In genomic region chrX:12003106-12003505, GRCm38 (mm10) we compare ENCODE assay signal across 8 mouse cellular contexts.
A peak's percentile ranks its signal among the peaks of the same experiment; 100 is the strongest.
DNase-seq lines count a peak whose midpoint lies in the region; ATAC-seq and TF ChIP-seq lines count a peak whose summit lies in the region.

No protein-coding gene starts in this region.

- DNase-seq in midbrain, embryonic 14.5 days = no peak
- DNase-seq in limb, embryonic 14.5 days (ENCODE audit: low spot score) = no peak
- peak; percentile 52 to 68 for DNase-seq in thymus, postnatal 36 days
- no peak for DNase-seq in kidney, postnatal 10 days
- no peak for DNase-seq in urinary bladder, postnatal 25 days (ENCODE audit: low spot score)

- no peaks in the 10 kb centered on the region for H3K36me3 ChIP-seq in forebrain, embryonic 12.5 days (replicated peaks)
- no peaks in the 10 kb centered on the region for H3K36me3 ChIP-seq in forebrain, embryonic 16.5 days (ENCODE audit: control insufficient read depth, insufficient read depth)
- no peaks in the 10 kb centered on the region for H3K36me3 ChIP-seq in midbrain, embryonic 12.5 days
- no peaks in the 10 kb centered on the region for H3K36me3 ChIP-seq in midbrain, embryonic 14.5 days (ENCODE audit: control insufficient read depth, insufficient read depth, low read length)
- H3K36me3 ChIP-seq in limb, embryonic 14.5 days (ENCODE audit: control insufficient read depth, insufficient read depth, low read length) = no peaks in the 10 kb centered on the region

- H3K4me1 ChIP-seq in forebrain, embryonic 12.5 days = peaks cover 76% of the 10 kb centered on the region
- H3K4me1 ChIP-seq in forebrain, embryonic 16.5 days (replicated peaks; ENCODE audit: control insufficient read depth, insufficient read depth, low read length) = peaks cover 59% of the 10 kb centered on the region
- peaks cover 58% of the 10 kb centered on the region for H3K4me1 ChIP-seq in midbrain, embryonic 12.5 days
- H3K4me1 ChIP-seq in midbrain, embryonic 14.5 days (ENCODE audit: control insufficient read depth, insufficient read depth, low read length) = peaks cover 45% of the 10 kb centered on the region
- peaks cover 39% of the 10 kb centered on the region for H3K4me1 ChIP-seq in limb, embryonic 14.5 days (ENCODE audit: control insufficient read depth, insufficient read depth, low read length)

- no peak for TF ChIP-seq POLR2A in limb, embryonic 14.5 days (IDR thresholded peaks at IDR 0.05; ENCODE audit: borderline replicate concordance, extremely low read depth, insufficient read depth, insufficient read length)

- no peaks in the 10 kb centered on the region for H3K9me3 ChIP-seq in forebrain, embryonic 12.5 days
- H3K9me3 ChIP-seq in forebrain, embryonic 16.5 days (ENCODE audit: control insufficient read depth, low read length) = no peaks in the 10 kb centered on the region
- no peaks in the 10 kb centered on the region for H3K9me3 ChIP-seq in midbrain, embryonic 12.5 days
- H3K9me3 ChIP-seq in midbrain, embryonic 14.5 days (ENCODE audit: control insufficient read depth, low read length) = no peaks in the 10 kb centered on the region
- H3K9me3 ChIP-seq in limb, embryonic 14.5 days (ENCODE audit: control insufficient read depth, low read length) = no peaks in the 10 kb centered on the region

- peak overlapping the region; percentile 36; the same call in 1 of the 2 replicates for H3K27ac ChIP-seq in forebrain, embryonic 12.5 days
- no peak overlapping the region for H3K27ac ChIP-seq in forebrain, embryonic 16.5 days (ENCODE audit: low read length)
- H3K27ac ChIP-seq in midbrain, embryonic 12.5 days (replicated peaks) = 0 out of 2 replicates have a peak overlapping the region, but pooled peaks have one; percentile 20
- H3K27ac ChIP-seq in midbrain, embryonic 14.5 days (replicated peaks; ENCODE audit: low read depth, low read length) = no peak overlapping the region
- no peak overlapping the region for H3K27ac ChIP-seq in limb, embryonic 14.5 days (replicated peaks; ENCODE audit: low read depth, low read length)

- peaks cover 96% of the 10 kb centered on the region for H3K27me3 ChIP-seq in forebrain, embryonic 12.5 days
- peaks cover 6% of the 10 kb centered on the region; the same call in 1 of the 2 replicates for H3K27me3 ChIP-seq in forebrain, embryonic 16.5 days (replicated peaks; ENCODE audit: control insufficient read depth, insufficient read depth, low read length)
- H3K27me3 ChIP-seq in midbrain, embryonic 12.5 days = peaks cover 96% of the 10 kb centered on the region
- H3K27me3 ChIP-seq in midbrain, embryonic 14.5 days (ENCODE audit: control insufficient read depth, insufficient read depth, low read length) = peaks cover 14% of the 10 kb centered on the region
- peaks cover 31% of the 10 kb centered on the region for H3K27me3 ChIP-seq in limb, embryonic 14.5 days (ENCODE audit: control insufficient read depth, insufficient read depth, low read length)

- WGBS in forebrain, embryonic 12.5 days = 12% methylated on average over 9 of the region's 9 CpGs
- 17% methylated on average over 9 of the region's 9 CpGs for WGBS in forebrain, embryonic 16.5 days
- 5% methylated on average over 9 of the region's 9 CpGs for WGBS in midbrain, embryonic 12.5 days
- WGBS in midbrain, embryonic 14.5 days = 10% methylated on average over 9 of the region's 9 CpGs
- WGBS in limb, embryonic 14.5 days = 13% methylated on average over 9 of the region's 9 CpGs

- ATAC-seq in forebrain, embryonic 12.5 days (ENCODE audit: low FRiP score) = no peak
- no peak for ATAC-seq in forebrain, embryonic 16.5 days
- no peak for ATAC-seq in midbrain, embryonic 12.5 days (ENCODE audit: low FRiP score, low read depth)
- ATAC-seq in midbrain, embryonic 14.5 days (ENCODE audit: low FRiP score, low TSS enrichment) = no peak
- ATAC-seq in limb, embryonic 14.5 days (ENCODE audit: low FRiP score, low read depth) = no peak

- no peak overlapping the region for H3K4me2 ChIP-seq in forebrain, embryonic 12.5 days
- H3K4me2 ChIP-seq in forebrain, embryonic 16.5 days (ENCODE audit: low read length) = no peak overlapping the region
- H3K4me2 ChIP-seq in midbrain, embryonic 12.5 days (replicated peaks) = no peak overlapping the region
- no peak overlapping the region for H3K4me2 ChIP-seq in midbrain, embryonic 14.5 days (ENCODE audit: low read length)
- H3K4me2 ChIP-seq in limb, embryonic 14.5 days (replicated peaks; ENCODE audit: low read depth, low read length, severe bottlenecking) = 0 out of 2 replicates have a peak overlapping the region, but pooled peaks have one; percentile 1

- H3K4me3 ChIP-seq in forebrain, embryonic 12.5 days (replicated peaks) = no peak overlapping the region
- no peak overlapping the region for H3K4me3 ChIP-seq in forebrain, embryonic 16.5 days (replicated peaks; ENCODE audit: low read length)
- H3K4me3 ChIP-seq in midbrain, embryonic 12.5 days = no peak overlapping the region
- H3K4me3 ChIP-seq in midbrain, embryonic 14.5 days (replicated peaks; ENCODE audit: low read depth, low read length) = no peak overlapping the region
- no peak overlapping the region for H3K4me3 ChIP-seq in limb, embryonic 14.5 days (replicated peaks; ENCODE audit: low read length)

- no peak overlapping the region for H3K9ac ChIP-seq in forebrain, embryonic 12.5 days
- H3K9ac ChIP-seq in forebrain, embryonic 16.5 days (replicated peaks; ENCODE audit: low read depth, low read length) = no peak overlapping the region
- no peak overlapping the region for H3K9ac ChIP-seq in midbrain, embryonic 12.5 days (replicated peaks)
- no peak overlapping the region for H3K9ac ChIP-seq in midbrain, embryonic 14.5 days (replicated peaks; ENCODE audit: low read length)
- H3K9ac ChIP-seq in limb, embryonic 14.5 days (ENCODE audit: low read depth, low read length, severe bottlenecking) = no peak overlapping the region

Comparison
In these comparisons a context has a peak if more than half of its experiments do, and no peak if none do; other contexts are left out.
1. H3K27ac ChIP-seq: peak in forebrain, embryonic 12.5 days (single experiment) and midbrain, embryonic 12.5 days (single experiment); none in forebrain, embryonic 16.5 days (single experiment), midbrain, embryonic 14.5 days (single experiment) and limb, embryonic 14.5 days (single experiment).
2. DNase-seq: peak in thymus, postnatal 36 days (2 of 2); none in midbrain, embryonic 14.5 days (single experiment), limb, embryonic 14.5 days (single experiment), kidney, postnatal 10 days (single experiment) and urinary bladder, postnatal 25 days (single experiment).